Mouse (Mus musculus) kidney, adult 2 months (tissue): ENCODE measurements at regions not wholly inside any gene's neighbourhood (a gene's known extent, or its start where the extent isn't known, plus 50 kb on each side); places are given as distances from the start of the nearest gene placed in this dataset.
A peak's percentile ranks its signal among the peaks of the same experiment; 100 is the strongest.

Experiments used
- DNase-seq: peaks from one replicate; pipeline ENCODE4 v3.0.0; 2021
- H3K27ac ChIP-seq: fragments of 200-500 bp; 2 replicates; pipeline ENCODE4 v1.5.1; 2012; ENCODE audit warnings: low read depth, low read length, control low read depth, inconsistent platforms; ENCODE audit not compliant: insufficient read depth
- H3K27me3 ChIP-seq: fragments of 200-500 bp; replicated peaks from 2 replicates; pipeline ENCODE4 v1.6.1; 2012; ENCODE audit warnings: mild to moderate bottlenecking, moderate library complexity, low read length, inconsistent platforms; ENCODE audit not compliant: control insufficient read depth, insufficient read depth
- H3K36me3 ChIP-seq: fragments of 200-500 bp; 2 replicates; pipeline ENCODE4 v1.6.1; 2012; ENCODE audit warnings: mild to moderate bottlenecking, moderate library complexity, low read length, inconsistent platforms; ENCODE audit not compliant: control insufficient read depth, insufficient read depth
- H3K4me1 ChIP-seq: fragments of 200-500 bp; 2 replicates; pipeline ENCODE4 v1.6.1; 2011; ENCODE audit warnings: low read length; ENCODE audit not compliant: control insufficient read depth, insufficient read depth
- H3K4me3 ChIP-seq: fragments of 200-500 bp; 2 replicates; pipeline ENCODE4 v1.5.1; 2011; ENCODE audit warnings: mild to moderate bottlenecking, low read depth, low read length, control low read depth; ENCODE audit not compliant: insufficient read depth
- CTCF ChIP-seq: fragments of 200-500 bp; conservative IDR thresholded peaks from 2 replicates; pipeline ENCODE4 v1.5.1; 2011; ENCODE audit warnings: low read depth, mild to moderate bottlenecking, control low read depth, low read length, moderate library complexity, mixed read lengths; ENCODE audit not compliant: insufficient read depth, insufficient read length
- POLR2A ChIP-seq: fragments of 200-500 bp; IDR thresholded peaks from one replicate; pipeline ENCODE4 v1.6.1; 2011; ENCODE audit warnings: low read depth, low read length, control low read depth
- WGBS: fragments of 180-500 bp; shearing (Covaris S2); methylation state at CpG from one replicate; pipeline ENCODE4 v1.1.7; 2018; 5-methylcytosine and 5-hydroxymethylcytosine counted together

GRCm38 (mm10) chr19:14740936-14741335 lies 143.1 kb upstream of the Tle4 start:
- no peak overlapping the region for H3K4me3 ChIP-seq
- TF ChIP-seq POLR2A = no peak
- no peak for TF ChIP-seq CTCF
- no peaks in the 10 kb centered on the region; the same call in 1 of the 2 replicates for H3K27me3 ChIP-seq
- H3K4me1 ChIP-seq = no peaks in the 10 kb centered on the region
- no peaks in the 10 kb centered on the region for H3K36me3 ChIP-seq
- no peak for DNase-seq
- H3K27ac ChIP-seq = no peak overlapping the region
- 91% methylated on average over 1 of the region's 1 CpGs for WGBS

- Histone ChIP-seq H3K27ac (no peak overlapping the region), H3K36me3 (no peaks in the 10 kb centered on the region), H3K4me1 (no peaks in the 10 kb centered on the region), H3K4me3 (no peak overlapping the region), H3K27me3 (no peaks in the 10 kb centered on the region; the same call in 1 of the 2 replicates)
- TF ChIP-seq CTCF (no peak), POLR2A (no peak)
- WGBS = 87% methylated on average over 1 of the region's 1 CpGs
- peak; percentile 11 for DNase-seq
These were observed 142.3 kb upstream of the Tle4 start for GRCm38 (mm10) chr19:14740139-14740538.

GRCm38 (mm10) chr19:14736514-14736913 lies 138.7 kb upstream of the Tle4 start:
- no peaks in the 10 kb centered on the region for H3K27me3 ChIP-seq
- no peak for TF ChIP-seq POLR2A
- no peak for TF ChIP-seq CTCF
- H3K4me1 ChIP-seq = no peaks in the 10 kb centered on the region
- DNase-seq = no peak
- no peak overlapping the region for H3K27ac ChIP-seq
- 86% methylated on average over 1 of the region's 1 CpGs for WGBS
- no peaks in the 10 kb centered on the region for H3K36me3 ChIP-seq
- no peak overlapping the region for H3K4me3 ChIP-seq

- no peaks in the 10 kb centered on the region for H3K4me1 ChIP-seq
- no peak for DNase-seq
- 25% methylated on average over 3 of the region's 3 CpGs for WGBS
- no peak overlapping the region for H3K27ac ChIP-seq
- H3K27me3 ChIP-seq = no peaks in the 10 kb centered on the region
- no peaks in the 10 kb centered on the region for H3K36me3 ChIP-seq
- H3K4me3 ChIP-seq = no peak overlapping the region
- no peak for TF ChIP-seq POLR2A
- TF ChIP-seq CTCF = no peak
These were observed 127.5 kb upstream of the Tle4 start for GRCm38 (mm10) chr19:14725329-14725728.

GRCm38 (mm10) chr19:14724637-14725036 lies 126.8 kb upstream of the Tle4 start:
- no peak for TF ChIP-seq POLR2A
- TF ChIP-seq CTCF = no peak
- no peaks in the 10 kb centered on the region for H3K27me3 ChIP-seq
- no peaks in the 10 kb centered on the region for H3K36me3 ChIP-seq
- 41% methylated on average over 4 of the region's 4 CpGs for WGBS
- no peak overlapping the region for H3K4me3 ChIP-seq
- H3K4me1 ChIP-seq = no peaks in the 10 kb centered on the region
- H3K27ac ChIP-seq = no peak overlapping the region
- no peak for DNase-seq

GRCm38 (mm10) chr19:14705791-14706190 lies 107.9 kb upstream of the Tle4 start:
- H3K36me3 ChIP-seq = no peaks in the 10 kb centered on the region
- 95% methylated on average over 2 of the region's 2 CpGs for WGBS
- no peak for DNase-seq
- H3K27ac ChIP-seq = no peak overlapping the region
- no peaks in the 10 kb centered on the region for H3K4me1 ChIP-seq
- no peak overlapping the region for H3K4me3 ChIP-seq
- H3K27me3 ChIP-seq = no peaks in the 10 kb centered on the region; the same call in 1 of the 2 replicates
- no peak for TF ChIP-seq CTCF
- no peak for TF ChIP-seq POLR2A

GRCm38 (mm10) chr19:14701116-14701515 lies 103.3 kb upstream of the Tle4 start:
- no peaks in the 10 kb centered on the region for H3K4me1 ChIP-seq
- no peak for TF ChIP-seq POLR2A
- TF ChIP-seq CTCF = no peak
- no peak for DNase-seq
- no peak overlapping the region for H3K27ac ChIP-seq
- H3K27me3 ChIP-seq = no peaks in the 10 kb centered on the region
- no peaks in the 10 kb centered on the region for H3K36me3 ChIP-seq
- WGBS = 83% methylated on average over 4 of the region's 4 CpGs
- H3K4me3 ChIP-seq = no peak overlapping the region

GRCm38 (mm10) chr19:14695369-14695768 lies 97.5 kb upstream of the Tle4 start:
- DNase-seq = no peak
- H3K36me3 ChIP-seq = no peaks in the 10 kb centered on the region

More at GRCm38 (mm10) chr19:14695369-14695768, 97.5 kb upstream of the Tle4 start:
- Histone ChIP-seq H3K27ac (no peak overlapping the region), H3K4me3 (no peak overlapping the region), H3K4me1 (no peaks in the 10 kb centered on the region), H3K27me3 (no peaks in the 10 kb centered on the region)
- TF ChIP-seq POLR2A (no peak), CTCF (no peak)
- WGBS = 89% methylated on average over 10 of the region's 10 CpGs
